Mouse (Mus musculus) layer of hippocampus, postnatal 14 days (tissue): Measurements from ENCODE around the gene Wsb2. TPM values are rescaled to one million over a fixed set of nuclear protein-coding genes. Genes with fewer than 3 reads are reported as not detected.

Experiments
- total RNA-seq, 2 experiments: library from RNA; stranded (reverse); gene quantifications; 2 replicates each; pipeline ENCODE4 v1.2.3; 2021

Wsb2 gene
- total RNA-seq, 2 experiments from 2014 or later = 376 to 378 TPM

Other genes with a start within 250 kb of the Wsb2 start
- gene Suds3, start 241.2 kb upstream of the Wsb2 start, total RNA-seq = 100 to 1,000 TPM in 1 of 2 experiments, 10 to 100 TPM in 1; 96.6 to 110 TPM
- 10 to 100 TPM; 58.2 to 58.9 TPM for gene Taok3, start 237.2 kb upstream of the Wsb2 start, total RNA-seq
- 100 to 1,000 TPM; 762 to 788 TPM for gene Pebp1, start 69.7 kb upstream of the Wsb2 start, total RNA-seq
- gene Vsig10, start 38.2 kb upstream of the Wsb2 start, total RNA-seq = 1 to 10 TPM; 3.4 to 6.2 TPM
- 10 to 100 TPM; 20.3 to 21.0 TPM for gene Rfc5, start 31.7 kb downstream of the Wsb2 start, total RNA-seq
- 10 to 100 TPM; 34.7 to 35.9 TPM for gene Ksr2, start 56.7 kb downstream of the Wsb2 start, total RNA-seq